ENCODE assay signal across 9 mouse cellular contexts in the genomic region with DNA sequence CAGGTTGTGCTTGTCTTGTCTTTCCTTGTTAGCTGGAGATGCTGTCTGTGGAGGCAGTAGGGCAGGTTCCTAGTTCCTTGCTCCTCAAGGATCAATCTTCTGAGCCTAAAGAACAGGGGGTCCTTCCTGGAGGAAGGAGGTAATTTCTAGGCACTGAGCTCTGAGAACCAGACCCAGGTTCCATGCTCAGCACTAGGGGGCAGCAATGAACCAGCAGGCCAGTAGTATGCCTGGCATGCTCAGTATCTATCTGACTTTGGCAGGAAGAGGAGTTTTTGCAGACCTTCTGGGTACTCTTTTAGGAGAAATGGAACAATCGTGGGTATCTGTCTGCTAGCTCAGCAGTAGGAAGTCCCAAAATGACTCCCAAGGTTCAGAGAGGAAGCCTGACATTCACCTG. TPM values are rescaled to one million over a fixed set of nuclear protein-coding genes. Genes with fewer than 3 reads are reported as not detected.
DNase-seq lines count a peak whose midpoint lies in the region; ATAC-seq and TF ChIP-seq lines count a peak whose summit lies in the region.
"Had no signal": no experiment of that assay in that cellular context is flagged by ENCODE, and none has a peak within 500 bp of the region (broad histone marks: within the 10 kb centered on the region; RNA-seq: fewer than 3 reads in every experiment).

No protein-coding gene starts in this region.

- ATAC-seq in heart, embryonic 16.5 days (replicated peaks; ENCODE audit: extremely low read depth, insufficient read depth, low FRiP score): peak; percentile 76
- peak; percentile 51 for ATAC-seq in liver, embryonic 15.5 days (ENCODE audit: insufficient read depth)
- peak; percentile 79 for ATAC-seq in neural tube, embryonic 15.5 days (ENCODE audit: low FRiP score)

- in situ Hi-C loops in CH12.LX (cut with MboI; ENCODE audit: low pct_ligation_motif_present, low pct_unique_long_range_greater_than_20kb, low sequenced_read_pairs): loop anchor here (5.0 kb wide), 1 partner anchor 122 kb away; no protein-coding TSS in a partner anchor

- peaks cover 0 to 31% of the 10 kb centered on the region in 2 experiments for H3K36me3 ChIP-seq in CH12.LX (replicated peaks in 1 of 2; ENCODE audit: control insufficient read depth in 1 of 2, insufficient read depth in 1 of 2, low read length in 1 of 2)
- peaks cover 16% of the 10 kb centered on the region for H3K36me3 ChIP-seq in forebrain, embryonic 10.5 days (replicated peaks)
- H3K36me3 ChIP-seq in heart, embryonic 16.5 days (ENCODE audit: control insufficient read depth, insufficient read depth): no peaks in the 10 kb centered on the region
- H3K36me3 ChIP-seq in liver, embryonic 15.5 days (replicated peaks): 0 out of 2 replicates have a peak, but pooled peaks cover 6% of the 10 kb centered on the region
- peaks cover 10% of the 10 kb centered on the region for H3K36me3 ChIP-seq in neural tube, embryonic 15.5 days
- H3K36me3 ChIP-seq in thymus, adult 2 months (ENCODE audit: control insufficient read depth, insufficient read depth, low read length): no peaks in the 10 kb centered on the region

- peak; percentile 80 for TF ChIP-seq RAD21 in CH12.LX (IDR thresholded peaks at IDR 0.05; ENCODE audit: low read depth, low read length)

- no peak overlapping the region for H3K4me3 ChIP-seq in CH12.LX (replicated peaks in 1 of 3; ENCODE audit: low read depth in 2 of 3, low read length in 2 of 3, poor library complexity in 1 of 3)
- H3K4me3 ChIP-seq in forebrain, embryonic 10.5 days: no peak overlapping the region
- H3K4me3 ChIP-seq in heart, embryonic 16.5 days (ENCODE audit: low read length): no peak overlapping the region
- no peak overlapping the region for H3K4me3 ChIP-seq in liver, embryonic 15.5 days (replicated peaks)
- no peak overlapping the region for H3K4me3 ChIP-seq in neural tube, embryonic 15.5 days (replicated peaks)
- H3K4me3 ChIP-seq in thymus, adult 2 months (ENCODE audit: control insufficient read depth, insufficient read depth, low read length): no peak overlapping the region
- H3K4me3 ChIP-seq: erythroblast, embryonic 14.5 days had no signal

- no peak overlapping the region for H3K4me2 ChIP-seq in CH12.LX (ENCODE audit: insufficient read depth, low read depth, poor library complexity, severe bottlenecking)
- H3K4me2 ChIP-seq in heart, embryonic 16.5 days (ENCODE audit: low read depth, low read length): no peak overlapping the region
- H3K4me2 ChIP-seq in liver, embryonic 15.5 days: no peak overlapping the region
- no peak overlapping the region for H3K4me2 ChIP-seq in neural tube, embryonic 15.5 days

- H3K9me3 ChIP-seq in CH12.LX (replicated peaks; ENCODE audit: low read length): no peaks in the 10 kb centered on the region
- H3K9me3 ChIP-seq in forebrain, embryonic 10.5 days: no peaks in the 10 kb centered on the region
- no peaks in the 10 kb centered on the region for H3K9me3 ChIP-seq in heart, embryonic 16.5 days (replicated peaks; ENCODE audit: control insufficient read depth, low read length)
- no peaks in the 10 kb centered on the region for H3K9me3 ChIP-seq in liver, embryonic 15.5 days (replicated peaks)
- H3K9me3 ChIP-seq in neural tube, embryonic 15.5 days (replicated peaks): no peaks in the 10 kb centered on the region

- no peaks in the 10 kb centered on the region for H3K27me3 ChIP-seq in CH12.LX (replicated peaks)
- no peaks in the 10 kb centered on the region for H3K27me3 ChIP-seq in forebrain, embryonic 10.5 days (ENCODE audit: poor library complexity, severe bottlenecking)
- H3K27me3 ChIP-seq in heart, embryonic 16.5 days (ENCODE audit: control insufficient read depth, insufficient read depth, low read length): no peaks in the 10 kb centered on the region
- no peaks in the 10 kb centered on the region for H3K27me3 ChIP-seq in liver, embryonic 15.5 days
- H3K27me3 ChIP-seq in neural tube, embryonic 15.5 days (replicated peaks): no peaks in the 10 kb centered on the region
- H3K27me3 ChIP-seq in thymus, adult 2 months (ENCODE audit: control insufficient read depth, insufficient read depth, low read length): no peaks in the 10 kb centered on the region

- no peak for TF ChIP-seq POLR2A in CH12.LX (IDR thresholded peaks at IDR 0.05; ENCODE audit: low read depth, low read length)
- TF ChIP-seq POLR2A in brain, embryonic 14.5 days (IDR thresholded peaks at IDR 0.05; ENCODE audit: borderline replicate concordance, extremely low read depth, insufficient read depth, insufficient read length, poor library complexity, severe bottlenecking): no peak
- no peak for TF ChIP-seq POLR2A in thymus, adult 2 months (IDR thresholded peaks at IDR 0.05; ENCODE audit: control insufficient read depth, extremely low read depth, insufficient read depth, low read length, poor library complexity)

- H3K27ac ChIP-seq in CH12.LX (ENCODE audit: insufficient read depth, low read depth): no peak overlapping the region
- peak overlapping the region; percentile 78 for H3K27ac ChIP-seq in forebrain, embryonic 10.5 days
- H3K27ac ChIP-seq in heart, embryonic 16.5 days (ENCODE audit: low read length): no peak overlapping the region
- H3K27ac ChIP-seq in liver, embryonic 15.5 days (replicated peaks): peak overlapping the region; percentile 51; the same call in 1 of the 2 replicates
- no peak overlapping the region for H3K27ac ChIP-seq in neural tube, embryonic 15.5 days (replicated peaks)
- no peak overlapping the region for H3K27ac ChIP-seq in thymus, adult 2 months (ENCODE audit: control insufficient read depth, insufficient read depth, low read length)

- peaks cover 0 to 7% of the 10 kb centered on the region in 2 experiments; a peak in 1 of 4 replicates for H3K4me1 ChIP-seq in CH12.LX (ENCODE audit: control insufficient read depth in 1 of 2, insufficient read depth in 2 of 2)
- H3K4me1 ChIP-seq in forebrain, embryonic 10.5 days: peaks cover 18% of the 10 kb centered on the region
- peaks cover 6% of the 10 kb centered on the region for H3K4me1 ChIP-seq in heart, embryonic 16.5 days (ENCODE audit: control insufficient read depth, insufficient read depth, low read length)
- H3K4me1 ChIP-seq in liver, embryonic 15.5 days (replicated peaks): peaks cover 69% of the 10 kb centered on the region
- peaks cover 15% of the 10 kb centered on the region for H3K4me1 ChIP-seq in neural tube, embryonic 15.5 days
- H3K4me1 ChIP-seq in thymus, adult 2 months (replicated peaks; ENCODE audit: control insufficient read depth, insufficient read depth, low read length): no peaks in the 10 kb centered on the region

- TF ChIP-seq EP300 in CH12.LX (IDR thresholded peaks at IDR 0.05; ENCODE audit: low read length): no peak

- peak; percentile 68 to 86 for TF ChIP-seq CTCF in CH12.LX (conservative IDR thresholded peaks at IDR 0.05 in 1 of 2, IDR thresholded peaks at IDR 0.05 in 1 of 2; ENCODE audit: low read depth in 2 of 2, low read length in 2 of 2)
- TF ChIP-seq CTCF in brain, embryonic 14.5 days (IDR thresholded peaks at IDR 0.05; ENCODE audit: borderline replicate concordance, extremely low read depth, insufficient read depth, insufficient read length): peak; percentile 90
- no peak for TF ChIP-seq CTCF in thymus, adult 2 months (IDR thresholded peaks at IDR 0.05; ENCODE audit: borderline replicate concordance, control insufficient read depth, extremely low read depth, insufficient read depth, low read length, poor library complexity)

- dilution Hi-C loops in CH12.LX (cut with MboI; ENCODE audit: extremely low pct_ligation_motif_present, extremely low pct_unique_long_range_greater_than_20kb, low sequenced_read_pairs): no loop called here

- H3K9ac ChIP-seq in CH12.LX (ENCODE audit: insufficient read depth, low read depth): no peak overlapping the region
- no peak overlapping the region for H3K9ac ChIP-seq in heart, embryonic 16.5 days (ENCODE audit: low read length)
- no peak overlapping the region for H3K9ac ChIP-seq in liver, embryonic 15.5 days
- H3K9ac ChIP-seq in neural tube, embryonic 15.5 days (replicated peaks): no peak overlapping the region

- WGBS in forebrain, embryonic 10.5 days: 19% methylated on average over 1 of the region's 1 CpGs
- WGBS in heart, embryonic 16.5 days: 3% methylated on average over 1 of the region's 1 CpGs
- WGBS in liver, embryonic 15.5 days (ENCODE audit: insufficient replicate concordance): 3% methylated on average over 1 of the region's 1 CpGs
- WGBS in neural tube, embryonic 15.5 days: 7% methylated on average over 1 of the region's 1 CpGs
- WGBS in thymus, adult 2 months: 6% methylated on average over 1 of the region's 1 CpGs

- H3K79me2 ChIP-seq in CH12.LX (replicated peaks; ENCODE audit: control insufficient read depth, extremely low read depth, insufficient read depth, poor library complexity, severe bottlenecking): no peaks in the 10 kb centered on the region

- peak; percentile 63 for DNase-seq in CH12.LX (ENCODE audit: extremely low read depth)
- DNase-seq in brain, embryonic 14.5 days (ENCODE audit: low read depth): peak; percentile 88
- DNase-seq in forebrain, embryonic 10.5 days (ENCODE audit: extremely low spot score, low spot score): peak; percentile 50
- peak; percentile 69 to 90 for DNase-seq in kidney, postnatal 36 days
- DNase-seq in thymus, adult 2 months: peak; percentile 78

TF ChIP-seq in CH12.LX, 34 proteins besides CTCF, POLR2A, EP300 and RAD21 (continues in another document):
- TF ChIP-seq MYC (IDR thresholded peaks at IDR 0.05; ENCODE audit: low read depth, low read length): no peak

RNA-seq across cellular contexts. Expression of gene Msantd1, which starts 8.0 kb away (rescaled TPM):
- total RNA-seq in CH12.LX (2012; rRNA removed) (0.38 and 0.71 TPM in 2 replicates), CH12.LX (2014; rRNA removed) (0.36 and 0.99 TPM in 2 replicates)
- polyA plus RNA-seq in CH12.LX (2012; ENCODE audit: insufficient read length, low read depth): 0.64 and 1.1 TPM in 2 replicates
- 8.2 and 9.0 TPM in 2 replicates for polyA plus RNA-seq in brain, embryonic 14.5 days (2012; rRNA removed)
- polyA plus RNA-seq in forebrain, embryonic 10.5 days (2016; fragmentation: Nextera tagmentation; extraction: Ambion mirVana): 0.55 and 1.2 TPM in 2 replicates
- polyA plus RNA-seq in heart, embryonic 16.5 days (2015; fragmentation: Nextera tagmentation; extraction: Ambion mirVana): 0.30 and 0.69 TPM in 2 replicates
- 0.10 and 0.30 TPM in 2 replicates for polyA plus RNA-seq in liver, embryonic 15.5 days (2015; fragmentation: Nextera tagmentation; extraction: Ambion mirVana)
- 2.9 and 3.7 TPM in 2 replicates for polyA plus RNA-seq in neural tube, embryonic 15.5 days (2015; fragmentation: Nextera tagmentation; extraction: Ambion mirVana)
- polyA plus RNA-seq in thymus, adult 2 months (2012; rRNA removed): 3.9 and 6.5 TPM in 2 replicates

RNA-seq across cellular contexts. Expression of gene Rgs12, which starts 33.4 kb away (rescaled TPM):
- total RNA-seq in CH12.LX (2012; rRNA removed): 5.9 and 6.8 TPM in 2 replicates
- 9.8 and 10.1 TPM in 2 replicates for total RNA-seq in CH12.LX (2014; rRNA removed)
- polyA plus RNA-seq in CH12.LX (2012; ENCODE audit: insufficient read length, low read depth): 8.1 and 8.3 TPM in 2 replicates
- polyA plus RNA-seq in brain, embryonic 14.5 days (2012; rRNA removed): 58.7 and 60.9 TPM in 2 replicates
- 57.6 and 59.8 TPM in 2 replicates for polyA plus RNA-seq in forebrain, embryonic 10.5 days (2016; fragmentation: Nextera tagmentation; extraction: Ambion mirVana)
- polyA plus RNA-seq in heart, embryonic 16.5 days (2015; fragmentation: Nextera tagmentation; extraction: Ambion mirVana): 30.0 and 34.2 TPM in 2 replicates
- 17.0 and 20.1 TPM in 2 replicates for polyA plus RNA-seq in liver, embryonic 15.5 days (2015; fragmentation: Nextera tagmentation; extraction: Ambion mirVana)
- 32.9 and 33.9 TPM in 2 replicates for polyA plus RNA-seq in neural tube, embryonic 15.5 days (2015; fragmentation: Nextera tagmentation; extraction: Ambion mirVana)
- 50.7 and 51.7 TPM in 2 replicates for polyA plus RNA-seq in thymus, adult 2 months (2012; rRNA removed)

Comparison
In these comparisons a context has a peak if more than half of its experiments do, and no peak if none do; other contexts are left out.
1. H3K27ac ChIP-seq: peak in forebrain, embryonic 10.5 days (single experiment) and liver, embryonic 15.5 days (single experiment); none in CH12.LX (single experiment), heart, embryonic 16.5 days (single experiment), neural tube, embryonic 15.5 days (single experiment) and thymus, adult 2 months (single experiment).
2. Peak in every context shown above with its lines, with median percentiles within 50 percentile points of each other: DNase-seq and ATAC-seq.